Mouse (Mus musculus) heart, postnatal 0 days (tissue): ENCODE data around the gene Clic1. TPM values are rescaled to one million over a fixed set of nuclear protein-coding genes. Genes with fewer than 3 reads are reported as not detected.

Experiments
- ATAC-seq: fragments of 200-750 bp; cut with Nextera tagmentation; 2 replicates; pipeline ENCODE4 v1.8.0; 2017; ENCODE audit warnings: low read depth, moderate number of reproducible peaks, moderate library complexity; ENCODE audit not compliant: insufficient read depth
- DNase-seq: peaks from one replicate; pipeline ENCODE4 v3.0.0-alpha.2; 2016; ENCODE audit warnings: low spot score
- H3K27ac ChIP-seq: fragments of 300-500 bp; sonication (generic); 2 replicates; pipeline ENCODE4 v1.5.1; 2014; ENCODE audit warnings: low read depth, mild to moderate bottlenecking
- H3K27me3 ChIP-seq: fragments of 300-500 bp; sonication (generic); 2 replicates; pipeline ENCODE4 v1.6.1; 2014; ENCODE audit warnings: low read length, mixed read lengths; ENCODE audit not compliant: control insufficient read depth, insufficient read depth
- H3K36me3 ChIP-seq: fragments of 300-500 bp; sonication (generic); replicated peaks from 2 replicates; pipeline ENCODE4 v1.6.1; 2014; ENCODE audit warnings: low read length, mixed read lengths; ENCODE audit not compliant: control insufficient read depth, insufficient read depth
- H3K4me1 ChIP-seq: fragments of 300-500 bp; sonication (generic); 2 replicates; pipeline ENCODE4 v1.6.1; 2014; ENCODE audit warnings: antibody characterized with exemption; ENCODE audit not compliant: control insufficient read depth, insufficient read depth
- H3K4me2 ChIP-seq: fragments of 300-500 bp; sonication (generic); 2 replicates; pipeline ENCODE4 v1.6.1; 2014; ENCODE audit warnings: low read depth, mild to moderate bottlenecking, low read length, moderate library complexity
- H3K4me3 ChIP-seq: fragments of 300-500 bp; sonication (generic); 2 replicates; pipeline ENCODE4 v1.5.1; 2014; ENCODE audit warnings: low read depth, low read length
- H3K9ac ChIP-seq: fragments of 300-500 bp; sonication (generic); replicated peaks from 2 replicates; pipeline ENCODE4 v1.6.1; 2014; ENCODE audit warnings: low read depth, low read length, mixed read lengths
- H3K9me3 ChIP-seq: fragments of 300-500 bp; sonication (generic); replicated peaks from 2 replicates; pipeline ENCODE4 v1.6.1; 2016; ENCODE audit warnings: low read length; ENCODE audit not compliant: control insufficient read depth
- CTCF ChIP-seq: IDR thresholded peaks from 2 replicates; pipeline ENCODE4 v1.5.1; 2016; ENCODE audit warnings: antibody characterized with exemption, control low read depth, low read depth
- EP300 ChIP-seq: IDR thresholded peaks from 2 replicates; pipeline ENCODE4 v1.6.1; 2016; ENCODE audit warnings: antibody characterized with exemption, low read depth
- WGBS: fragments of 180-500 bp; shearing (Covaris S2); extraction: QIAGEN DNeasy Blood & Tissue Kit; methylation state at CpG from one replicate; pipeline ENCODE4 v1.1.7; 2014; 5-methylcytosine and 5-hydroxymethylcytosine counted together
- polyA plus RNA-seq: library from polyadenylated mRNA; unstranded; fragments of >200 nt; fragmentation: Nextera tagmentation; extraction: Ambion mirVana; gene quantifications from 2 replicates; pipeline ENCODE4 v1.2.1, GENCODE M21; 2015
- total RNA-seq: library from RNA; depleted of rRNA; stranded (reverse); fragments of >200 nt; gene quantifications from 2 replicates; pipeline ENCODE4 v1.2.3, GENCODE M21; 2014; ENCODE audit warnings: low replicate concordance

Clic1 gene
- total and polyA plus RNA-seq, 2 experiments from 2014 or later: 194 to 205 TPM

- Histone ChIP-seq H3K9ac (peak within 1 kb of the TSS; percentile 77), H3K27ac (peak within 1 kb of the TSS; percentile 98), H3K4me2 (peak within 1 kb of the TSS; percentile 96), H3K9me3 (no peaks in the 10 kb centered on the region), H3K36me3 (no peaks in the 10 kb centered on the region), H3K4me1 (peaks cover 34% of the 10 kb centered on the region), H3K27me3 (no peaks in the 10 kb centered on the region), H3K4me3 (peak within 1 kb of the TSS; percentile 61)
- DNase-seq (peak; percentile 98), ATAC-seq (peak; percentile 91)
- no peak for TF ChIP-seq EP300
- TF ChIP-seq CTCF: no peak
- WGBS: 2% methylated on average over 33 of the region's 33 CpGs
These were observed 2.9 kb upstream of the Clic1 start, which contains the start of gene Msh5 for GRCm38 (mm10) chr17:35046681-35047455. Msh5 (minus strand) TSS chr17:35046745.

- peaks cover 3% of the 10 kb centered on the region for H3K36me3 ChIP-seq
- peak overlapping the region; percentile 98 for H3K27ac ChIP-seq
- peak overlapping the region; percentile 36 for H3K4me2 ChIP-seq
- peaks cover 34% of the 10 kb centered on the region for H3K4me1 ChIP-seq
- H3K9ac ChIP-seq: no peak overlapping the region
- WGBS: 36% methylated on average over 1 of the region's 1 CpGs
- ATAC-seq (no peak), DNase-seq (no peak)
- no peak for TF ChIP-seq EP300
- no peak for TF ChIP-seq CTCF
- H3K4me3 ChIP-seq: no peak overlapping the region
- H3K9me3 ChIP-seq: no peaks in the 10 kb centered on the region
- no peaks in the 10 kb centered on the region for H3K27me3 ChIP-seq
These were observed 2.1 kb upstream of the Clic1 start for GRCm38 (mm10) chr17:35047688-35048087.

- DNase-seq (peak; percentile 52), ATAC-seq (no peak)
- 19% methylated on average over 11 of the region's 11 CpGs for WGBS
- Histone ChIP-seq H3K4me1 (peaks cover 37% of the 10 kb centered on the region), H3K4me3 (no peak overlapping the region), H3K9ac (no peak overlapping the region), H3K27me3 (no peaks in the 10 kb centered on the region), H3K9me3 (no peaks in the 10 kb centered on the region), H3K27ac (peak overlapping the region; percentile 98), H3K4me2 (peak overlapping the region; percentile 36), H3K36me3 (peaks cover 10% of the 10 kb centered on the region)
- TF ChIP-seq EP300 (no peak), CTCF (no peak)
These were observed 1.4 kb upstream of the Clic1 start for GRCm38 (mm10) chr17:35048149-35048931.

DNA sequence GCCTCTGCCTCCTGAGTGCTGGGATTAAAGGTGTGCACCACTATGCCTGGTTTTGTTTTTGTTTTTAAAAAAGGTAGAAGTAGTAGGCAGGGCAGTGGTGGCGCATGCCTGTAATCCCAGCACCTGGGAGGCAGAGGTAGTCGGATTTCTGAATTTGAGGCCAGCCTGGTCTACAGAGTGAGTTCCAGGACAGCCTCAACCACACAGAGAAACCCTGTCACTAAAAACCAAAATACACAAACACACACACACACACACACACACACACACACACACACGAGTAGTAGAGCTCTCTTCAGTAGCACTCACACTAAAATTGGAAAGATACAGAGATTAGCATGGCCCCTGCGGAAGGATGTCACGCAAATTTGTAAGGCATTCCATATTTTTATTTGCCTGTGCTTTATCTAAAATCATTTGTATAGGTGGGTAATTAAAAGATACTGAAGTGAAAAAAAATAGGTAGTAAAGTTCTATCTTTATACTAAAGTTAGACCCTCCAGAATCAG, 780 bp upstream of the Clic1 start:
- Histone ChIP-seq H3K4me1 (peaks cover 37% of the 10 kb centered on the region), H3K27me3 (no peaks in the 10 kb centered on the region), H3K9me3 (no peaks in the 10 kb centered on the region), H3K27ac (peak overlapping the region; percentile 98), H3K4me2 (peak overlapping the region; percentile 92), H3K36me3 (peaks cover 16% of the 10 kb centered on the region), H3K9ac (no peak overlapping the region), H3K4me3 (peak overlapping the region; percentile 80)
- ATAC-seq (no peak), DNase-seq (no peak)
- no peak for TF ChIP-seq EP300
- no peak for TF ChIP-seq CTCF
- WGBS: 61% methylated on average over 5 of the region's 5 CpGs

GRCm38 (mm10) chr17:35050126-35050750, 472 bp downstream of the Clic1 start:
- H3K9me3 ChIP-seq: no peaks in the 10 kb centered on the region
- H3K9ac ChIP-seq: peak overlapping the region; percentile 90
- peaks cover 28% of the 10 kb centered on the region for H3K36me3 ChIP-seq
- peak overlapping the region; percentile 98 for H3K27ac ChIP-seq
- peak; percentile 16 for ATAC-seq
- DNase-seq: peak; percentile 76
- WGBS: under 1% methylated on average over 27 of the region's 27 CpGs
- peaks cover 26% of the 10 kb centered on the region for H3K4me1 ChIP-seq
- TF ChIP-seq CTCF (no peak), EP300 (no peak)
- H3K4me2 ChIP-seq: peak overlapping the region; percentile 92
- peak overlapping the region; percentile 80 for H3K4me3 ChIP-seq
- H3K27me3 ChIP-seq: no peaks in the 10 kb centered on the region
